Mouse (Mus musculus): ENCODE results near the gene Tmem156.

Tmem156 gene

DNA sequence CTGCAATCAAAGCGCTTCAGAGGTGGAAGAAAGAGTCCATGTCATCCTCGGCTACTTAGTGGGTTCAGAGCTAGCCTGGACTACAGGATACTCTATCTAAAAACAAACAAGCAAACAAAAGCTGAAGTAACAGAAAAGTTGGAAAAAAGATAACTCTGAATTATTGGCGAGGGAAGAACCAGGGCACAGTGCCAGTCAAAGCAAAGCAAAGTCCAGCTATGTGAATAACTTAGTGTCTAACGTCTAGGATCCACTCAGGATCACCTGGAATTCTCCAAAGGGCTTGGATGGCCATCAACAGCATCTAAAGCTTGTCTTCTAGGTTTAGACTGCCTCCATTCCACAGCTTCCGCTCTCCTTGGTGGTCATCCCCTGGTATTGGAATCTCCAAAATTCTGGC is 5.5 kb upstream of the Tmem156 start:
- no peak for DNase-seq (ENCODE audit: low read depth, low spot score)

DNA sequence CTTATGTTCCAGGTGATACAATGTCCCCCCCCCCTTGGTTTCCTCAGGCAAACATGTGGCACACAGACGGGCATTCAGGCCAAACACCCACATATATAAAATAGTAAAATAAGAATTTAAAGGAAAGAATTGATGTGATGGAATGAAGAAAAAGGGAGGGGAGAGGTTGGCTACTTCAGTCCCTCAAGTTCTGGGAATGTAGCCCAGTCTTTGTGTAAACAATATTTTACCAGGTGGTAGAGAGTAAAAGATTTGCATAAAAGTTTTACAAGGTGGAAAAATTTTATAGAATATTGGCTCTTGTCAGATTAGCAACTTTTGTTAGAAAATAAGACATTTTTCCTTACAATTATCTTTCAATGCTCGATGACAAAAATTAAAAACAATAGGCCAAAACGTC is 4.9 kb upstream of the Tmem156 start:
- no peak for DNase-seq (ENCODE audit: low read depth, low spot score)

DNA sequence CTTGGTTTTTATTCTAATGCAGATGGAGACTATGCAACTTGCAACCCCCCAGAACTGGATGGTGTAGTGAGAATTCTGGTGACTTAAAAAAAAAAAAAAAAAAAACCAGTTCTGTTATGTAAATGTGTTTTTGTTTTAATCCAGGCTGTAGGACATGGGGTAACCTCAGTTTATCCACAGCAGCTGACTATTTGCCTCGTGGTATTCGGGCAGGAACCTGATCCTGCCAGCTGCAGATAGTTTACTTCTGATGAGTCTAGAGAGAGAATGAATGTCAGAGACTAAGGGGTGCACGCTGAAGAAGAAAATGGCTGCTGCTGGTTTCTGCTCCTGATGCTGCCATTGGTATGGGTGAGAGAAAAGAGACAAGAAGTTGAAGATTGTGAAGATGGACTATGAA is 4.2 kb upstream of the Tmem156 start:
- DNase-seq (ENCODE audit: low read depth, low spot score), result no peak

DNA sequence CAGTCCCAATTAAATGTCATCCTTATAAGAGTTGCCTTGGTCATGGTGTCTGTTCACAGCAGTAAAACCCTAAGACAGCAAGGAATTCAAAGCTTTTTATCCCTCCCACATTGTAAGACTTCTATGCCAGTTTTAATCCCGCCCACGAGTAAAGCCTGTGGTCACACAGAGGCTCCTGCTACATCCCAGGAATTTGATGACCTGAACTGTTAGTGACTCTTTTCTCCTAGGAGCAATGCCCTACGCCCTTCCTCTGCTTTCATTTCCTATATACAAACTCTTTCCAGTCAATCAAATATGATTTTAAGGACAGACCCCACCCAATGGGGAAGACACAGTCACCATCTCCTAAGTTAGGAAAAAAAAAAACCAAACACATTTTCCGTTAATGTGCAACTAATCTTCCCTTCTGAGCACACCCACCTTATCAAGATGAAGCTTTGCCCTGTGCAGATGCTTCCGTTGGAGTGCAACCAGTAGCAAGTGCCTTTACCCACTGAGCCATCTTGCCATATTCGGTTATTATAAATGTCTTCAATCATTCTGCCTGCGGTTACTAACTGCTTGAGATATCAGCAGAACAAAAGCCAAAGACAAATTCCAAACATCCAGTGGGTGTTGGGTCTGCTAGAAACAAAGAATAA is 3.1 kb upstream of the Tmem156 start:
- no peak for DNase-seq (ENCODE audit: low read depth, low spot score)

DNA sequence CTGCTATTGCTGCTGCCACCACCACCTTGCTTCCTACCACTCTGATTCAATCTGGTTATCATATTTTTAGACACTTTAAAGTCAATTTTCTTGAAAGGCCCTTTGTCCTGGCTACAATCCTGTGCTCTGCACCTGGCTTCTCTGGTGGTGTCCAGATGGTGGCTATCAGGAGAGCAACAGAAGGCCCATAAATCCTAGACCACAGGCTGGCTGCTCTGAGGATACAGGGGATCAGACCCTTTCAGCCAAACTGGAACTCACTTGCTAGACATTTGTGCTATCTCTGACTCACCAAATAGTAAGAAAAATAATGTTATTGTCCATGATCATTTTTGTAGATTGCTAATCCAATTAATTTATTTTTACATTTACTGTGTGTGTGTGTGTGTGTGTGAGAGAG is 1.8 kb upstream of the Tmem156 start:
- DNase-seq (ENCODE audit: low read depth, low spot score), result no peak

DNA sequence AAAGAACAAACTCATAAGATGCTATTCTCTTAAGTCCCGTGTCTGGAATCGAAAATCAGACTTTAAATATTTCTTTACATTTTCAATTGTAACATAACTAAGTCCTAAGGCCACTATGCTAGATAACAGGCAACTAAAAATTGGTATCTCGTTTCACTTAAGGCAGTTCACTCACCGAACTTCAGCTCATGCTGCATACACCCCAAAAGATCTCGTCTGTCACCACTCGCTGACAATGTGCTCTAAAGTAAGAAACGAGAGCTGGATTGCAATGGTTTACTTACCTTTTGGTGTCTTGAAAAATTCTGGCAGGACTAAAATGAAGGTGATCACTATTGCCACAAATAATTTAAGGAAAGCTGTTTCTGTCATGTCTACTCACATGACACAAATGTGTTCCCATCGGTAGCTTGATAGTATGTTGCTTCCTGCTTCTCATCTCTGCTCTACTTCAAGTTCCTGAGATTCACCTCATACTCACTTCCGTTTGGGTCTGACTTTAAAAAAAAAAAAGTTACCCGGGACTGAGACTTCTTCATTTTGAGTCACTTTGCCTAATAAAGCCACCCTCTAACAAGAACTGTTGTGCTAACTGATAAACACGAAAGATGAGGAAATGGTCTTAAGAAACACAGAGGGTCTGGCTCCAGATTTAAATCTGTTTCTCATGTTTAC is 611 bp downstream of the Tmem156 start:
- DNase-seq (ENCODE audit: low read depth, low spot score), result no peak

DNA sequence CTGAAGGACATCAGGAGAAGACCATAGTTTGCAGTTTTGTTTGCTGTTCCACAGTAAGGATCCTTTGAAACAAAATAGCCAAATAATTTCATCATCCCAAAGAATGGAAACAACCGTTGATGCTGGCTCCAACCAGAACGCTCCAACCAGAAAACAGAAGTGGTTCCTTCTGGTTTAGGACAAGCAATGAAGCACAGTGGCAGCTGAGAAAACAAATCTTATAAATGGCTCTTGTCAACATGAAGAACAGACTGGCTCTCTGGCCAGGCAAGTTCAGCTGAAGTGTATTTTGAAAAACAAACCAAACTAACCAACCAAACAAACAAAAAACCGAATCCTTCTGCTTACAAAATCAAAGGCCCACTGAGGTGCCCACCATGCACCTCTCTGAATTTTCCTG is 2.2 kb downstream of the Tmem156 start:
- DNase-seq (ENCODE audit: low read depth, low spot score), result no peak

DNA sequence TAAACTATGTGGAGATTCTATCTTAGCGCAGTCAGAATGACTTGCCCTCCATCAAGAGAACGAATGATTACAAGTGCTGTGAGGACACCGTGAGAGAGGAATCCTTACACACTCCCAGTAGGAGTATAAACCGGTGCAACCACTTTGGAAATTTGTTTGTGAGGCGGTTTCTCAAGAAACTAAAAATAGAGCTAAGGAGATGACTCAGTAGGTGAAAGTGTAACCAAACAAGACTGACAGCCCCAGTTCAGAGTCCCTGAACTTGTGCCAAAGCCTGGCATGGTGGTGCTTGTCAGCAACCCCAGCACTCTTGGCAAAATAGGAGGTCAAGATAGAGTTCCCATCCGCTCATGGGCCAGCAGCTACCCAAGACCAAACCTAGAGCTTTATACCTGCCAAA is 5.4 kb downstream of the Tmem156 start:
- no peak for DNase-seq (ENCODE audit: low read depth, low spot score)

DNA sequence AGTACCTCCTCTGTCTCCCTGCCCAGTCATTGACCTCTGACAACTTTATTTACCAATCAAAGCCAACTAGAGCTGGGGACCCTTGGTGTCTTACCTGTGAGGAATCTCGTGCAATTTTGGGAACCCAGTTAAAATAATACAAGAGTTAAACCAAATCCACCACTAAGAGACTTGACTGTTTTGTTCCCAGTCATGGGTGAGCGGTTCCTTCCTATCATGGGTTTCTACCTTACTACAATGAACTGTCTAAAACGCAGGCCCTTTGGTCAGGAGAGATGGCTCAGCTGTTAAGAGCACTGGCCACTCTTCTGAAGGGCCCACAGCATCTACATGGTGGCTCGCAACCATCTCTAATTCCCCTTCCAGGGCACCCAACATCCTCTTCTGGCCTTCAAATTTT is 10.1 kb downstream of the Tmem156 start:
- no peak for DNase-seq (ENCODE audit: low read depth, low spot score)

DNA sequence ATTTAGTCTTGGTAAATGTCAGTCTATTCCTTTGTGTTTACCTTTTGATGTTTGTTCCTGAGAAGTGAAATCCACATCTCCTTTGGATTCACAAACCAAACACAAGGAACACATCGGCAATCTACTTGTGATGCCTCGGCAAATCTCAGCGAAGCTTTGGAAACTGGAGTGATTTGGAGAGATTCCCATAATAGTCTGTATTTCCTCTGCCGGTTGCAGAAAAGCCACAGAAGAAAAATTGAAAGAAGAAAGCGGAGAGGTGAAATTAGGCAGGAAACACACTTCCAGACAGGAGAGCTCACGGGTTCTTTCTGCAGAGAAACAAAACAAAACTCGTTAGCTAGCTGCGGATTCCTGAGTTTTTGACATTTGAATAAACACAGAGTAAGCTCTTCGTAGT is 12.1 kb downstream of the Tmem156 start:
- no peak for DNase-seq (ENCODE audit: low read depth, low spot score)

DNA sequence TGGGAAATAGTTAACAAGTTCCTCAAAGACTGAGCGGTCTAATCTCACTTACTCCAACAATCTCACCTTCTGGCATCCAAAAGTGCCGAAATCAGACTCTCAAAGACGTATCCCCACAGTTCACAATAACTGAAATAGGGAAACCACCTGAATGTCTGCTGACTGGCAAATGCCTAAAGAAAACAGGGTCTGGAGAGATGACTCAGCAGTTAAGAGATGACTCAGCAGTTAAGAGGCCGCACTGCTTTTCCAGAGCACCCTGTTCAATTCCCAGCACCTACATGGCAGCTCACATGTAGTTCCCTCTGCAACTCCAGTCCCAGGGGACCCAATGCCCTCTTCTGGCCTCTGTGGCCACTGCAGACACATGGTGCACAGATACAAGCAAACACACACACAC is 13.9 kb downstream of the Tmem156 start:
- DNase-seq (ENCODE audit: low read depth, low spot score), result no peak

DNA sequence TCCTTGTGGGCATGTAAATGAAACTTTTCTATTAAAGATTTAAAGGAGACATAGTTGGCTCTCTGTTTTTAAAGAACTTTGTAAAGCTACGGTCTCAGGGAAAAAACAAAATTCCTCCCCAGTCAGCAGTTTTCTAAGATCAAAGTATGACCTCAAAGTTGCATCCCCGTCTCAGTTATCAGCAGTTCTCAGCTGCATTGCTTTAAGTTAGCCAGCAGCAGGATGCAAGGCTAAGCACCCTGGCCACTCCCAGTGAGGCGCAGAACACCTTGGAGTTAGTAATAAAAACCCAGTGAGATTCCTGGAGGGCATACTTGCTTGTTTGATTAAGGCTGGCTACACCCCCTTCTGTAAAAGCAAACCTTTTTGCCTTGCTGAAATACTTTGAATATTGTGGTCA is 15.2 kb downstream of the Tmem156 start:
- DNase-seq (ENCODE audit: low read depth, low spot score), result no peak

DNA sequence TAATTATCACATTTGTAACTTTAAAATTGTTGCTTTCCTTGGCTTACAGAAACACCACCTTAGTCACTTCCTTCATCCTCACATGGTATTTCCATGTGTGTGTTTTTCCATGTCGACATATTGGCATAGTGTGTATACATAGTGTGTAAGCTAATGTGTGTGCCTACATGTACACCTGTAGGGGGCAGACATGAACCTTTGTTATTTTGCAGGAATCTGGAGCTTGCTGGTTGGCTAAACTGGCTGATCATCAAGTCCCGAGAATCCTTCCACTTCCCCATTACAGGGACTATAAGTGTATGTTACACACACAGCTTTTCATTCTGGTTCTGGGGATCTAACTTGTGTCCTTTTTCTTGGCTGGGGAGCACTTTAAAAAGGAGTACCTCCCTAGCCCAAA is 15.8 kb downstream of the Tmem156 start:
- no peak for DNase-seq (ENCODE audit: low read depth, low spot score)

DNA sequence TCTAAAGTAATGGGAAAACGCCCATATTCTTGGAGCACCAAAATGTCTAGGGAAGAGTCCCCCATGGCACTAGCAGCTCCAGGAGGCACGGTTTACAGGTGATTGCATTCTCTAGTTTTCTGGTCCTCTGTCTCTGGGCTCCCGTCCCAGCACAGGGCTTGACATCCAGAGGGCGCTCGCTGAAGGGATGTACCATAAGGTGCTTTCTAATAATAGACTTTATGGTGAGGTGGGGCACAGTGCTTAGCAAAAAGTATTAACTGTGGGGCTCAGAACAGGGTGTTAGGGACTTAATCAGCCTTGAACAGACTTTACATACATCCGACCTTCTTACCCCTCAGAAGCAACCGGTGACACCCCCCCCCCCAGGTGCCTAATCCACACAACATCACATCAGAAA is 17.2 kb downstream of the Tmem156 start:
- DNase-seq (ENCODE audit: low read depth, low spot score), result peak; percentile 41

DNA sequence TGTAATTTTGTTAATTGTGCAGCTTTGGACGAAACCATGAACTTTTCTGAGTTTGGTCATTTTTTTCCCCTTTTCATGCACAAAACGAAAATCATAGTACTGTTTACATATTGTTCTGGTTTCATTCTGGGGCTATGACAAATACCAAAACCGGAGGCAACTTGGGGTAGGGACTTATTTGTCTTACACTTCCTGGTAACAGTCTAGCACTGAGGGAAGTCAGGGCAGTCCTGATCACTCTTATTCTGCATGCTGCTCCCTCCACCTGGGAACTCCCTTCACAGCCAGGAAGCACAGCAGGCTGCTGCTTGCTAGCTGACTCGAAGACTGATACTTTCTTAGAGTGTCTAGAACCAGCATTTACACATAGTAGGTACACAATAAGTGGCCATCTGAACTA is 18.7 kb downstream of the Tmem156 start:
- DNase-seq (ENCODE audit: low read depth, low spot score), result no peak

DNA sequence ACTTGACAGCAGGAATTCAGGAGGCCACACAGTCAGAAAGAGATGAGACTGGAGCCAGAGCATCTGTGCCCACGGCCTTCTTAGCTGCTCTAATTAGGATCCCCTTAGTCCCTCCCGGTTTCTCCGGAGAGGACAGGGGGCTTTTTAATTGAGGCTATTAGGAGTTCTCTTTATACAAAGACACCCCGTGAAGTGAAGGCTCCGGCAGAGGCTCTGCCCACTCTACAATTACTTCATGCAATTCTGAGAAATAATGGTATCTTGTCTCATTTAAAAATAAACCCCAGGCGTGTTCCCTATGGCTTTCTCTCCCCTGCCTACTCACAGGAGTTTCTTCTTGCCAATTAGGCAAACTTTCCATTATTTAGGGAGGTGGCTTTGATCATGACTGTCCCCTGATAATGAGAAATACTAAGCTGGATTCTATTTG is 20.2 kb downstream of the Tmem156 start:
- no peak for DNase-seq (ENCODE audit: low read depth, low spot score)

DNA sequence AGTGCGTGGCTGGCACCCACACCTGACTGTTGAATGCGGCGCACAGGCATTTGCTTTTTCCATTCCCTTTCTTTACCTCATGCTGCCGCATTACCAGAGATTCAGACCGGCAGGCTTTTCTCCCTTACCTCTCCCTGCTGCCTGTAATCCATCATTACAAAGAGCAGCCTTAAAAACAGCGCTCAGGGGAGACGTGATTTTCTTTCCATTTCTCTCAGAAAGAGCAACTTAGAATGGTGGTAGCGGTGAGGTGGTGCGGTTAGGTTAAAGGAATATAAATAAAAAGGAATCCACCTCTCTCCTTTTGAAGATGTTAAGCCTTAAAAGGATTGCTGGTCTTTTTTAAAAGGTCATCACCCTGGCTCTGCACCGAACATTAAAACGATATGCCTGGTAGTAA is 22.1 kb downstream of the Tmem156 start:
- no peak for DNase-seq (ENCODE audit: low read depth, low spot score)

DNA sequence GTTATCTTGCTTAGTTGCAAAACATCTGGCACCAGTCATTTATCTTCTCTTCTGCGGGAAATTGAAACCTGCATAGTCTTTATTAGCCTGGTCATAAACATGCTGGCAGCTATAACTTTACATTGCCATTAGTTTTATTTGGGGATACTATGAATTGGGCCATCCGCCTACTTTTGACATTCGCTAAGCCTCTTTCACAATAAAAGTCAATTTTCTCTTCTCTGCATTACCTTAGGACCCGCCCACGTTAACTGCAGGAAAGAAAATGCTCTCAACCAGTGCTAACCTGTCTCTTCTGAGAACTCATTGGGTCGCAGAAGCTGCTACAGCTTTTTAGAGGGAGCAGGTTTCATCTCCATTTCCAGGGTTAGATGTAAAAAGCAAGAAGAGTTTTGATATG is 23.8 kb downstream of the Tmem156 start:
- no peak for DNase-seq (ENCODE audit: low read depth, low spot score)

DNA sequence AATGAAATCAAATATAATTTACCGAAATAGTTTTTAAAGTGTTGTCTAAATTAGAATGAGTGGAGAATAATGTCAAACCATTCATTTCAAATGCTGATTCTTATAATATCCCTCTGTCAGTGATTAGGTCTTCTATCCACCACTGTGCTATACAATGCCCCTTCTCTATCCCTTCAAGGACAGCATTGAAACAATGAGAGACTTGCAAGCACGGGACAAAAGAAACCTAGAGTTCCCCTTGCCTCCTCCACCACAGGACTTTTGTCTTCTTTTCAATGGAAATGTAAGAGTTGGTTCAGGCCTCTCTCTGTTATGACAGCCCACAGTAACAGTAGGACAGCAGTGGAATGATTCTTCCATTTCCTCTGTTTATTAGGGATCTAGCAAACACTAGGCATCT is 28.7 kb downstream of the Tmem156 start:
- no peak for DNase-seq (ENCODE audit: low read depth, low spot score)

DNA sequence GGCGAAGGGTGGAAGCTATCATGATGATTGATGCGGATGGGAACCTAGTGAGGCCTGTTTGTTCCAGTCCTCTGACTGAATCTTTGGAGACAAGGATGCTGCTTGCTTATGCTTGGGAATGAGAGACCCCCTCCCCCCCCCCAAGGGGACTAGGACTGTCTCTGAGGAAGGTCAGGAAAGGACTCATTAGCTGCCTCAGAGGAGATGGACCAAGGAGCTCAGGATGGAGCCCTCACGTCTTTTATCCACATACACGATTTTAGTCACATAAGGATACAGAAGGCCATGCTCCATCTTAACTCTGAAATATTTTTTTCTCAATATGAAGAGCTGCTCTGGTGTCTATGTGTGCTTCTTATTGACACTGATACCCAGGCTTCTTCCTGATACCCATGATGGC is 29.7 kb downstream of the Tmem156 start:
- no peak for DNase-seq (ENCODE audit: low read depth, low spot score)

DNA sequence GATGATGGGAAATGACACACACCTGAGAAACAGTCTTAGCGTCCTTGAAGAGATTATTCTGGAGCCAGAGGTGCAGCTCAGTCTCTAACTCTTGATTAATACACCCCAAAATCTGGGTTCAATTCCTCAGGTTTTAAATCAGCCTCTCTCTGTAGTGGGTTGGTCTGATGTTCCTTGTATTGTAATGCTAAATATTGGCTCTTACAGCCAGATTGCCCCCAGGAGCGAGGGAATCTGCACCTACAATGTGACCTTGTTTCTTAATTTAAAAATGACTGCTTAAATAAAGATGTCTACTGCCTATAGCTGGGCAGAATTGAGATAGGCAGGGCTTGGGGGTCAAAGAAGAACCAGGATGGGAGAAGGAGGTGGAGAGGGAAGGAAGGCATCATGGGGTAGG is 32.1 kb downstream of the Tmem156 start:
- DNase-seq (ENCODE audit: low read depth, low spot score), result no peak

DNA sequence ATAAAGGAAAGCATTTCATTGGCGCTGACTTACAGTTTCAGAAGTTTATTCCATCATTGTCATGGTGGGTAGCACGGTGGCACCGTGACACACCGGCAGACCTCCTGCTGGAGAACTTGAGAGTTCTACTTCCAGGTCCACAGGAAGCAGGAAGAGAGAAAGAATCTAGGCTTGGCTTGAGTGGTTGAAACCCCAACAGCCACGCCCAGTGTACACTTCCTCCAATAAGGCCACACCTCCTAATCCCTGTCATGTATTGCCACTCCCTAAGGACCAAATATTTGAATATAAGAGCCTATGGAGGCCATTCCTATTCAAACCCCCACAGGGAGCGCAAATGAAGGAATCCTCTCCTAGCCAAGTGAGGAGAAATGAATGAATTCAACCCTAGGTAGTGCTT is 34.3 kb downstream of the Tmem156 start:
- DNase-seq (ENCODE audit: low read depth, low spot score), result no peak

DNA sequence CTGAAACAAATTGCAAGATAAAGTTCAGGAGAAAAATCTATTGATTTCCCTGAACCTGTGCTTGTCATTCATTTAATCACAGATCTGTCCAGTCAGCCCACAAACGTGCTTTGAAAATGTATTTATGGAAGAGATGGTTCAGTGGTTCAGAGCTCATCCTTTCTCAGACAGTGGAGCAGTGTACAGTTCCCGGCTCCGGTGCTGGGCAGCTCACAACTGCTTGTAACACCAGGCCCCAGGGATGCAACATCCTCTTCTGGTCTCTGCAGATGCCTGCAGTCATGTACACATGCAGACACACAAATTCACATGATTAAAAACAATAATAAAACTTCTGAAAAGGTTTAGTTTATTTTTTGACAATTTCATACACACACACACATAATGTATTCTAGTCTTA is 40.4 kb downstream of the Tmem156 start:
- no peak for DNase-seq (ENCODE audit: low read depth, low spot score)

DNA sequence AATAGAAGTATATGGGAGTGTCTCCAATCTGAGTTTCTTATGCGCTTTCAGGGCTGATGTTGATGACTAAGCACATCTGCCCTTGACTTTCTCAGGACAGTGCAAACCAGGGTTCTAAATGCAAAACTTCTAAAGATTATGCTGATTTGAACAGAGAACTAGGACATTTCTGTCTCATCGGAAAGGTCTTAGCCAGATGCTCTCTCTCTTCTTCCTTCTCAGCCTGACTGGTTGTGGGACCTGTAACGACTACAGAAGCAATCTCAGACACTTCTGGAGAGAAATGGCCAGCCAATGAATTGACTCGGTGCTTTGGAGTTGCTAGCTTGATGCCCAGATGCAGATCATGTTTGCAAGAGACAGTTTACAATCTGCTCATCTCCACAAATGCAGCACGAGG is 42.1 kb downstream of the Tmem156 start:
- DNase-seq (ENCODE audit: low read depth, low spot score), result no peak
